Mouse (Mus musculus): ENCODE results near the gene Mageb18.

DNA sequence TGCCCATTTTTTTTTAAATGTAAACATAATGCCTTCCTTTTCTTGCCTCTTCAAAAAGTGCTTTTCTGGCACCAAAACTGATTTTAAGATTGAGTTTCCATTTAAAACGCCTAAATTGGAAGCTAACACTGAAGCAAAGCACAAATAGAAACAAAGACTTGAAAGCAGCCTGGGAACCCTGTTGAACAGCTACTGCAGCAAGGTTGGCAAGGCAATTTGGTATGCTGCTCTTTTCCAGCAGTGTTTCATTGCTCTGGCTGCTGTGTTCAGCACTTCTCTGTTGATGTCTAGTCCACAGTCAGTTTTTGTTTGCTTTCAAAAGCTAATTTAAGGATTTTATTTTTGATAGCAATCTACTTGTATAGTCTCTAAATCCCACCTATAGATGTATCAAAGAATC lies 101.1 kb downstream of the Mageb18 start:
- no peak for TF ChIP-seq USF2 (conservative IDR thresholded peaks at IDR 0.05; ENCODE audit: low read depth, low read length)
- no peak for TF ChIP-seq MAX (IDR thresholded peaks at IDR 0.05; ENCODE audit: low read length)
- TF ChIP-seq POLR2A (IDR thresholded peaks at IDR 0.05; ENCODE audit: low read depth, low read length) = no peak
- TF ChIP-seq ZC3H11A (IDR thresholded peaks at IDR 0.05; ENCODE audit: low read depth, low read length) = no peak
- TF ChIP-seq CTCF (conservative IDR thresholded peaks at IDR 0.05 in 1 of 2, IDR thresholded peaks at IDR 0.05 in 1 of 2; ENCODE audit: low read depth in 2 of 2, low read length in 2 of 2) = no peak
- TF ChIP-seq ZKSCAN1 (IDR thresholded peaks at IDR 0.05; ENCODE audit: borderline replicate concordance, low read depth, low read length) = no peak
- no peak for TF ChIP-seq ZMIZ1 (IDR thresholded peaks at IDR 0.05; ENCODE audit: low read depth, low read length)
- no peak for TF ChIP-seq IRF4 (IDR thresholded peaks at IDR 0.05; ENCODE audit: low read depth, low read length)
